Mouse (Mus musculus): ENCODE data around the gene Plpp3.

Gene Plpp3

DNA sequence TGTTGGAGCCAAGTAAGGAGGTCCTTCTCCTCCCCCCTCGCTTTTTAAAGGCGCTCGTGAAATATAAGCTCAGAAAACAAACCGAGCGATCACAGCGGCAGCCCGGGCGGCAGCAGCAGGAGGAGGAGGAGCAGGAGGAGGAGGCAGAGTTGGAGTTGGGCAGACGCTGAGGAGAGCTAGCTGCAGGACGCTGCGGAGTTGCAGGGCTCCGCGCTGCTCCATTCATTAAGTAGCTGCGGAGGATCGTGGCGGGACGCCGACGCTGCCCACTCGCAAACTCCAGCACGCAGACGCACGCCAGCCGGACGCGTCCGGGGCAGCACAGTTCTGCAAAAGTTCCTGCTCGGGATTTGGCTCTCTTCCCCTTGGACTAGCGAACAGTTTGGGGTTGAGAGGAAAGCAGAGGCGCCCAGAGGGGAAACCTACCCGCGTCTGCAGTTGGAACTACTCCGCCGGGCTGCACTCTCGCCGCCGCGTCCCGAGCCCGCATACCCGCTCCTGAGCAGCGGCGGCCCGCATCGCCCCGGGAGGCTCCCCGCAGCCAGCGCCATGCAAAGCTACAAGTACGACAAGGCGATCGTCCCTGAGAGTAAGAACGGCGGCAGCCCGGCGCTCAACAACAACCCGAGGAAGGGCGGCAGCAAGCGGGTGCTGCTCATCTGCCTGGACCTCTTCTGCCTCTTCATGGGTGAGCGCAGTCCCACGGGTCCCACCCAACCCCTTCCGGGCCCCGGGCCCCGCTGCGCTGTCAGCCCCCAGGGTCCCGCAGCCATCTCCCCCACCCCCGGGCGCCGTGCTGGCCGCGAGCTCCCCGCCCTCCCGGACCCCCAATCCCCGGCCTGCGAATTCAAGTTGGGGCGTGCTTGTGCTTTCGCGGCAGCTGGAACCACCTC is at the start of gene Plpp3:
Plpp3 (plus strand) TSS at position 72 of the 893 bp plus-strand sequence.
- CTCF ChIA-PET: interaction anchor here (0.6 to 1.9 kb wide), 2 partner anchors 12 to 255 kb away, joined by 5 to 6 read pairs; no protein-coding TSS in a partner anchor

DNA sequence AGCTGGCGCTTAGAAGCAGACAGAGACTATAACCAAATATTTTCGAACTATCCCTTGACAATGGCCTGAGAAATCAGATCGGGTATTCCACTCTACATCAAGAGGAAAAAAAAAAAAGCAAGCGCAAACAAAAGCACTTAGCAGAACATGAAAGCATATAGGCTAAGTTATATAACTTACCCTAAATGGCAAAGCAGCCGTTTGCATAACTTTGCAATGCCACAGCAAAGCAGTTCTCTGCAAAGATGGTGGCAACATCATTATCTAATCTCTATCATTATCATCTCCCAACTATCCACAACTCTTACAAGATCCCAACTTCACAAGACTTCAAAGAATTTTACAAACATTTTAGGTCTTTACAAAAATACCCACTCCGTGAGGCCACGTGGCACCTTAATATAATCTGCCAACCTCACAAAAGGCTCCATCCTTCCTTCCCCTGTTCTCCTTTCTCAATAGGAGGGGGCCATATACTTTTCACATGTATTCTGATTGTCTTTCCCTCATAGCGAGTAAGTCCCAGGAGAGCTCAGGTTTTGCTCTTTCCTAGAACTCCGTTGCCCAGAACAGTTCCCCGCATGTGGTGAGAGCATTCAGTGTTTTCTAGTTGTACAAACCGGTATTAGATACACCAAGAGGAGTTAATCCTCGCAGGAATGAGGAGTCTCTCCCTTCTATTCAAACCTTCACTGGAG is 49.1 kb upstream of the Plpp3 start:
- CTCF ChIA-PET: no interaction called here

DNA sequence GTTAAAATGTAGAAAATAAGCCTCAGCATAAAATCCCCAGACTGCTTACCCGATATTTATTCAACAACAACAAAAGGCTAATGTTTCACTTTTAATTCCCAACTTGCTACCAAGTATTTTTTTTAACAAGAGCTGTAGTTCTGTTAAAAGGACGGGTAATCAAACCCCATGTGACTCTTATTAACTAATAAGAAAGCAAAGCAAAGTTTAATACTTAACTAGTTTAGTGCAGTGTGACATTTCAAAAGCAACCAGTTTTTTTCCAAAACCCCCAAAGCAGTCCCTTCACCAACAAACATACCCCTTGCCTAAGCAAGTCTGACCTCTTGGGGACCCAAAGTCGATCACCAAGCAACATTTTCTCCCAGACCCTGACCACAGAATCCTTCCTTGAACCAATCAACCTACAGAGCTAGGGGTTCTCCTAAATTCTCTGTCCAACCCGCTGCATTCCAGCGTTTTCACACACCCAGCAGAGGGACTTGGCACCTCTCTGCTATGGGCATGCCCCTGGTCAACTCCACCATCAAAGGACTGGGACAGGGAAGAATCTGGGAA is 48.4 kb upstream of the Plpp3 start:
- CTCF ChIA-PET: no interaction called here

DNA sequence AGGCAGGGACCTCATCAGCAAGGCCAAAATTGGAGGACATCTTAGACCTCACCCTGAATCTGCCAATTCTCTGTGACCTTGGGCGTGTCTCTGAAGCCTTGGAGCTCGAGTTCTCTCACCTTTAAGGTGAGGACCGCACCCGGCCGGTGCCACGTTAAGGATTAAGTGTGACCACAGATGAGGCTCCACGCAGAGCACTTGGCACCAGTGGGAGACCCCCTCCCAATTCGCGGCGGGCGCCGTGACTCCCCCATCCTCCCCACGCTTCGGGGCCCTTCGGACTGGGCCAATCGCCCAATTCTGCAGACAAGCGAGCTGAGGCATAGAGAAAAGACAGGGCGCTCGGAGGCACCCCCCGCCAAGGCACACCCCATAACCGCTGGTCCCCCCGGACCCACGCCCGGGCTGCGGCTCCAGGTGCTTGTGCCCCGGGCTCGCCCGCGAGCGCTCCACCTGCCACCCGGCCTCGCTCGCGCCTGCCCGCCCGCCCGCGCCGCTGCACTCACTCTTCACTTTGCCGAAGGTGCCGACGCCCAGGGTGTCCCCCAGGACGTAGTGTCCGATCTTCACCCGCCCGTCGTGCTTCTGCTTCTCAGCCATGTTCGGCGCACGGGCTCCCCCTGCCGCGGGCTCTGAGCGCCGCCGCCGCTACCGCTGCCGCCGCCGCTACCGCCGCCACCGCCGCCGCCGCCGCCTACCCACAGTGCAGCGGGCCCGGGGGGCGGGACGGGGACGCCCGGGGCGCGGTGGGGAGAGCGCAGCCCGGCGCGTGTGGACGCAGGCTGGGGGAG is 47.8 kb upstream of the Plpp3 start, which contains the start of gene Prkaa2:
Prkaa2 (minus strand) TSS at position 692 of the 791 bp plus-strand sequence.
- CTCF ChIA-PET: no interaction called here

DNA sequence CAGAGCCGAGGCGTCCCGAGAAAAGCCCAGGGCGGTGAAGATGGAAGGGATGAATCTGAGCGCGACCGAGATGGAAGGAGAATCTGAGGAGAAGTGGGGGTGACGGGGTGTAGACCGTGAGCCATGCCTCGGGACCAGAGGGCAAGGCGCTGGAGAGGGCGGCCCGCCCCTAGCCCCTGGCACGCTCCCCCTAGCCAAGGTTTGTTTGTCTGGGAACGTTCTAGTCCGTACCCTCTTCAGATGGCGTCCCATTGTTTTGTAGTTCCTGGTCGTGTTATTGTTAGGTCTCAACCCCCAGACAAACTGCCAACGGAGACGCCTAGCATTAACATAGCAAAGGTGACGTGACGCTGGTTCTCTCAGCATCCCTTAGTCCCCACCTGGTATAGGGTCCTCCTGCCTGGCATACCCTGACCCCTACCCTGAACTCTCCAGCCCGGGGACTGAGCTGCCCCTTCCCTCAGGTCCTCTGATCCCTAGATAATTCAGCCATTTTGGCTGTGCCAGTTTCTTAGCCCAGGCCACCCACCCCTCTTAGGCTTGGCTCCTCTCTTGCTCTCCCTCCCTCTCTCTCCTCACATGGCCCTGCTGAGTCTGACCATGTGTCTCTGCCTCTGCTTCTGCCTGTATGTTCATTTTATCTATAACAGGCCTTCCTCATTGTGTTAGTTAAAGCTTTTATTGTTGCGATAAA is 47.0 kb upstream of the Plpp3 start:
- CTCF ChIA-PET: no interaction called here

DNA sequence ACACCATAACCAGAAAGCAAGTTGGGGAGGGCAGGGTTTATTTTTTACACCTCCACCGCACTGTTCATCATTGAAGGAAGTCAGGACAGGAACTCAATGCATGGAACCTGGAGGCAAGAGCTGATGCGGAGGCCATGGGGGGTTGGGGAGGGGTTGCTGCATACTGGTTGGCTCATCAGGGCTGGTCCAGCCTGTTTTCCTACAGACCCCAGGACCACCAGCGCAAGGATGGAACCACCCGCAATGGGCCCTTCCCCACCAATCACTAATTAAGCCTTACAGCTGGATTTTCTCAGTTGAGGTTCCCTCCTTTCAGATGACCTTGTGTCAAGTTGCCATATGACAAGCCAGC is 46.5 kb upstream of the Plpp3 start:
- CTCF ChIA-PET: no interaction called here

DNA sequence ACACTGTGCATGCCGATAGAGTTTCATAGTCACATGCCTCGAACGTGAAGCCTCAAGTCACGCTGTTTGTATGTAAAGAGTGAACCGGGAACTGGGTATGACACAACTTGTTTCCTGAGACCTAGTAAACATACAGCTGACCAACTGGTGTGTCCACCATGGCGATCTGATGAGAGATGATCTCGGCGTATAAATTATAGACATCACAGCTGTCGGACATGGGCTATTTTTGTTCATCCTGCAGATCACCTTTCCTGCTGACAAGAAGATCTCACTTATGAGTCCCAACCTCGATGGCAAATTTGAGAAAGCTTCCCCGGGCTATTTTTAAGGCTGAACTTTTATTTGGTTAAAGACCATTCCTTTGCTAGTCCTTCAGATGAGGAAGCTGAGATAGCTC is 45.4 kb upstream of the Plpp3 start:
- CTCF ChIA-PET: no interaction called here

DNA sequence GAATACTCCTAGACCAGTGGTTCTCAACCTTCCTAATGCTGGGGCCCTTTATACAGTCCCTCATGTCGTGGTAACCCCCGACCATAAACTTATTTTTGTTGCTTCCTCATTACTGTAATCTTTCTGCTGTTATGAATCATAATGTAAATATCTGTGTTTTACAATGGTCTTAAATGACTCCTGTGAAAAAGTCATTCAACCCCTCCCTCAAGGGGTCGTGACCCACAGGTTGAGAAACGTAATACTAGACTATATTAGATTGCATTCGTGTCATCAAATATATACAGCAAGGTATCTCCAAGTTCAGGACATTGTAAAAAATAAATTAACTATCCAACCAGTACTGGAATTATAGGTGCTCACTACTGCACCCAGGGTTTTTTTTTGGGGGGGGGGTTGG is 44.1 kb upstream of the Plpp3 start:
- CTCF ChIA-PET: interaction anchor here (0.6 kb wide), 1 partner anchor 41 kb away, joined by 3 read pairs; no protein-coding TSS in a partner anchor

DNA sequence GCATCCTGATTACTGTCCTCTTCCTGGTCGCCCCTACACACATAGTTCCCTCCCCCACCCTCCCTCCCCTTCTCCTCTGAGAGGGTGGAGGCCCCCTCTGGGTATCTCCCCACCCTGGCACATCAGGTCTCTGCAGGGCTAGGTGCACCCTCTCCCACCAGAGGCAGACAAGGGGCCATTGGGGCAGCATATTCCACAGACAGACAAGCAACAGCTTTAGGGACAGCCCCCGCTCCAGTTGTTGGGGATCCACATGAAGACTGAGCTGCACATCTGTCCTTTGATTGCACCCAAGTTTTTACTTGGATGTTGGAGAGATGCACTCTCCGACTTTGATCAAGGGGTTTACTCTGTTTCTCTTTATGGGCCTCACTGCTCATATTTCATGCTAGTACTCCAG is 43.7 kb upstream of the Plpp3 start:
- CTCF ChIA-PET: interaction anchor here (0.6 kb wide), 1 partner anchor 41 kb away, joined by 3 read pairs; no protein-coding TSS in a partner anchor

DNA sequence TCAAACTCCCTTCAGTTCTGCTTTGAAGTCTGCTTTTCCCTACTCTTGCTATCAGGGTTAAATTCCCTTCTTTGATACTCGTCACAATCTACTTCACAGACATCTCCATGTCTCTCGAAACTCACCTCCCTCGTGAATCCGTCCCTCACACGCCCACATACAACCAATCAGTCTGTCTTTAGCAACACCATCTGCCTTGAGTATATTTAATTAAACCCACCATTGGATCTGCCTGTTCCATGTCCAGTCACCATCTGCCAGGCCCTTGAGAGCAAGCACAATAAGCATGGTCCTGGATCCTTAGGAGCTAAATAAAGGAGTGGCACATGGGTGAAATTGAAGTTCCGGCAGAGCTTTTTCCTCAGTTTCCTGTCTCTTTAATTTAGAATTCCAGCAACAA is 36.1 kb upstream of the Plpp3 start:
- CTCF ChIA-PET: no interaction called here

DNA sequence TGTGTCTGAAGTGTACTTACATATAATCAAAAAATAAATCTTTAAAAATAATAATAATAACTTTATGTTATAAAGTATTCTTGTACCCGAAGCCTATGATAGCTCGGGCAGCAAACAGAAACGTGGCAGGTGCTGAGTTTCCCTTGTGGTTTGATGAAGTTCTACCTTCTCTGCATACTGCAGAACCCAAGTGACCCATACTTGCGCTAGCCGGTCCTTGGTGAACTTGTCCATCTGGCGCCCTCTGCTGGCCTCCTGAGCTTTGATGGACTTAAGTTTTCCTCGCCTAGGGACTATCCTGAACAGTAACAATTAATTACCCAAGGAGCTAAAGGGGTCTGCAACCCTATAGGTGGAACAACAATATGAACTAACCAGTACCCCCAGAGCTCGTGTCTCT is 34.7 kb upstream of the Plpp3 start:
- CTCF ChIA-PET: no interaction called here

DNA sequence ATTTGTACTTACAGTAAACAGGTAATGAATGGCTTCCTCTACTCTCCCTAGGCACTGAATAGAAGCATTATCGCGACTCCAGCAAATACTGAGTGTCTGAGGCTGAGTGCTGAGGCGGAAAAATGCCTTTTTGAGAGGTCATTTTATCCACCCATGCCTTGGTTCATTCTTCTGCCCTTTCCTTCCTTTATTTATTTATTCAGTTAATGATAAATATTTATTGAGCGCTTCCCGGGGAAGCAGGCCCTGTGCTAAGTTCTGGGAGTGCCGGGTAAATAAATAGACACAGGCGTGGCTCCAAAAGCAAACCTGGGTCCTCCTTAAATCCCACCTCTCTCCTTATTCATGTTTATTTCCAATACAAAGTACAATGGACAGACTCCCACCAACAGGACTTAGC is 27.9 kb upstream of the Plpp3 start:
- CTCF ChIA-PET: no interaction called here

DNA sequence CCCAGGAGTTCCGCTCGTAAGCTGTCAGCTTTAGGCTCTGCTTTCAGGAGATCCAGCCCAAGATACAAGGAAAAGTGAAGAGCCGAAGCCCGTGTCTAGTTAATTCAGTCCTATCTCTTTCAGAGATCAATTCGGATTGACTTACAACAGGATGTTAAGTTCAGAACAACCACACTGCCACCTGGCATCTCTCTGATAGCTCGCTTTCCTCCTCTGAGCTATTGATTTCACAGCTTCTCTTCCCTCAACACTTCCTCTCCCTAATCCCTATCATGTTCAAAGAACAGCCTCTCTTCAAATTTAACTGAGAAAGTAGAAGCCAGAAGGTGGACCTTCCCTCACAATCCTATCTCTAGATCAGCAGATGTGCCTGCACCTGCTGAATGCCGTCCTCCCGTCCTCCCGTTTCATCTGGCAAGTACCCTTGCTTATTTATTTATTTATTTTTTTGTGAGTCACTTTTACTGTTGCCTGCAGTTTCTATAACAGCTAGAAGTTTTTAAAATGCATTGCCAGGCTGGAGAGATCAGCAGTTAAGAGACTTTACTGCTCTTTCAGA is 25.3 kb upstream of the Plpp3 start:
- CTCF ChIA-PET: no interaction called here

DNA sequence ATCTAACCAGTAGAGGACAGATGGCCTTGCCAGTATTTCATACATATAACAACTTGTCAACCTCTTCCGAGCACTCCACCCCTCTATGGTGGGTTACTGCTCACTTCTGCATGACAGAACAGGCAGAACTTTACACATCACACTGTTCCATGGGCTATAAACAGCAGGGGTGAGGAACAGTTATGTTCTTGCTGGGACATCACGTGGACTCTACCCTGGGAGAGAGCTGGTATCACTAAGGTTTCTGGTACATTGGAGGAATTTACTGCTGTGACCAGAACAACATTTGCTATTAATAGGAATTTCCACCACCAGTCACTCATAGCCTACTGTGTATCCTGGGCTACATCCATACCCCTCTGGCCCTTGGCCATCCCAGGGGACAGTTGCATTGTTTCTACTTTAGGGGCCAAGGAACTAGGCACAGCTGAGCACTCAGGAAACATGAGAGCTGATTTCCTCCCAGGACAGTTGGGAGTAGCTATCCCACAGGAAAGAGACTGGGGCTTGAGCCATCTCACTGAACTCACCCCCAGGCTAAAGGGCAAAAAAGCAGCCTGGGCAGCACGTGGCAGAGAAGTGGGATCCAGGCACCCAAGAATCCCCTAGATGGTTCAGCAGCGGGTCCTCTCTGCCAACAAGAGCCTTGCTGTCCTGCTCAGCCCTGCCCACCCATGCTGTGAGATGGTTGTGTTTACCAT is 23.6 kb upstream of the Plpp3 start:
- CTCF ChIA-PET: no interaction called here

DNA sequence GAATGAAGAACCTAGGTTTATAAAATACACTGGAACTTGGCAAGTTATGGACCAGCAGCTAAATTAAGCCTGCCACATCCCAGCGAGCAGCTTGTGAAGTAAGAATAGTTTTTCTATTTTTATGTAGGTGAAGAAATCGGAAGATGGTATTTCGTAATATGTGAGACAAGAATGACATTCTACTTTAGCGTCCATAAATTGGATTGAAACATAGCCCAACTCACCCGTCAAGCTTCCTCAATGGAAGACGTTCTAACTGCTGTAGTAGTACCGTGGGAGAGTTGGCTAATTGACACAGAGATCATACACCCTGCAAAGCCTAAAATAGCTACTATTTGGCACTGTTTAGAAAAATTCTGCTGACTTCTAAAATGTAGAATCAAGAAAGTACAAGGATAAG is 7.7 kb upstream of the Plpp3 start:
- CTCF ChIA-PET: no interaction called here

DNA sequence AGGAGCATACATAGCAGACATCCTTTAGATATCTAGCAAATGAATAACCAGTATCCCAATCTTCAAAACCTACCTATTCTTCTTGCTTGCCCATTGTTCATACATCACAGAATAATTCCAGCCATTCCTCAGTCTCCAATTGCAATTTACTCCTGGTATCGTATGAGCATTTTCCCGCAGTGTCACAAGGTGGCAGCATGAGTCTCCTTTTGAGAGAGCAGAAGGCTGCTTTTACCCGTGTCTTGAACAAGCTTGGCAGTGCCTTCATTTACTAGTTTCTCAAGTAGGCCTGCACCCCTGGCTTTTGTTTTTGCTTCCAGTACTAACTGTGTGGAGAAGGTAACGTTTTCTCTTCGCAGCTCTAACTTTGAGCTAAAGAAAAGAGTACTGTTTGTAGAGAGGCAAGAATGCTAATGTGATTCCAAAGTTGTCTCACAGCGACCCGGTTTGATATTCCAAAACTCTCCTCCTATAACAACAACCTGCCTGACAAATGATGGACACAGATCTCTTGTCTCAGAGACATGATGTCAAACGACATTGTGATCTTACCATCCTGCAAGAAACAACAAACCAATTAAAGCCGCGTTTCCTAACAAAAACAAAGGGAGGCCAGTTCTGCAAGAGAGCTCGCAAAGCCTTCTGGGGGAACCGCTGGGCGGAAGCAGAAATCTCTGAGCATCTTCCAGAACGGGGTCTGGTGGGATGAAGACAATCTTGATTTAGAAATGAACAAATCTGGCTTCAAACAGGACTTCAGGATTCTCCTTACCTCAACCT is 5.0 kb upstream of the Plpp3 start:
- CTCF ChIA-PET: interaction anchor here (0.5 to 1.0 kb wide), 2 partner anchors 165 to 168 kb away, joined by 3 to 5 read pairs; no protein-coding TSS in a partner anchor

DNA sequence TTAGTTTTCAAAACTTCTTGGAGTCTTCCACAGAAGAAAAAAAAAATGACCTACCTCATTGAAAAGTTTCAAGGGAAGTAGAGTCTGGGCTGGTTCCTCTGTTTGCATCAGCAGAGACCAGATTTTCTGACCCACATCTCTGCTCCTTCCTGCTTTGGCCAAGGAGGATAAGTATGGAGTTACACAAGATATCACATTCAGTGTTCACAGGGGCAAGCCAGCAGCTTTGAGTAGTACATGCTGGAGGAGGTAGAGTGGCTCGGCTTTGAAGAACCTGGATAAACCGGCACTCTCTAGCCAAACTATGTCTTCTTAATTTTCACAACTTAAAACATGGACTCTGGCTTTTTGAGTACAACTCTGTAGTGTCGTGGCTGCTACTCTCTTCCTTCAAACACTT is 3.9 kb upstream of the Plpp3 start:
- CTCF ChIA-PET: no interaction called here

DNA sequence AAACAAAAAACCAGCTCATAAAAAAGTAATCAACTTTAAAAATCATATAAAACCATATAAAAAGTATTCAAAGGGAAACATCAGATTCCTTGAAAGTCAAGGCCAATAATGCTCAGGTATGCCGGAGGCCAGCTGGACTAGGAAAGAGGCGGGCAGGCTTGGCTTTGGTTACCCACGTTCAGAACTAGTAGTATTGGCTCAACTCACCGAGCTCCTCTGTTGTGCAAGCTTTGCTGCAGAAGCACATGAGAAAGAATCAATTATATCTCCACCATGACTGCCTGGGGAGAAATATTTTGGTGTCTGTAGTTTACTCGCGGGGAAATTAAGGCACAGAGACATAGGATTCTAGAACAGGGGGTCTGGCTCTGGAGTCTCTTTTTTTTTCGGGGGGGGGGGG is 866 bp upstream of the Plpp3 start:
- CTCF ChIA-PET: interaction anchor here (0.6 to 1.9 kb wide), 6 partner anchors 14 to 166 kb away, joined by 3 to 14 read pairs (median 4); no protein-coding TSS in a partner anchor

DNA sequence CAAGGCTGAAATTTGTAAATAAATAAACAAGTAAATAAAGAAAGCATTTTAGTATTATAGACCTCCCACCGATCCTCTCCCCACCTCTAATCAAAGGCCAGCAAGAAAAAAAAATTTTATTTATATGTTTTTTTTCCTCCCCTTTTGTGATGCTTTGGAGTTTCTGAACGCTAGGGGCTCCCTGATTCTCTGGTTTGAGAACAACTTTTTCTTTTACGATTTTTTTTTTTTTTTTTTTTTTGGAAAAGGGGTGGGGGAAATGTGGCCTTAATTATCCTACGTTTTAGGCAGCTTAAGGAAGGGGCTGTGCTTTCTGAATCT is 232 bp upstream of the Plpp3 start:
- CTCF ChIA-PET: interaction anchor here (0.6 to 1.9 kb wide), 5 partner anchors 13 to 256 kb away, joined by 3 to 14 read pairs (median 5); no protein-coding TSS in a partner anchor

All from spleen, embryonic (tissue).